Mouse (Mus musculus) stomach, embryonic 16.5 days (tissue): ENCODE measurements around the gene Slc25a28. TPM values are rescaled to one million over a fixed set of nuclear protein-coding genes. Genes with fewer than 3 reads are reported as not detected.

Experiments used
- ATAC-seq: fragments of 200-750 bp; cut with Nextera tagmentation; 2 replicates; pipeline ENCODE4 v1.8.0; 2017; ENCODE audit warnings: moderate number of reproducible peaks, moderate TSS enrichment; ENCODE audit not compliant: insufficient read depth, low FRiP score
- H3K27ac ChIP-seq: fragments of 300-500 bp; sonication (generic); 2 replicates; pipeline ENCODE4 v1.5.1; 2014; ENCODE audit warnings: low read length
- H3K27me3 ChIP-seq: fragments of 300-500 bp; sonication (generic); 2 replicates; pipeline ENCODE4 v1.6.1; 2014; ENCODE audit warnings: low read length, control low read depth, mixed read lengths; ENCODE audit not compliant: control insufficient read depth, insufficient read depth
- H3K36me3 ChIP-seq: fragments of 300-500 bp; sonication (generic); 2 replicates; pipeline ENCODE4 v1.6.1; 2014; ENCODE audit warnings: low read length; ENCODE audit not compliant: control insufficient read depth, insufficient read depth
- H3K4me1 ChIP-seq: fragments of 300-500 bp; sonication (generic); 2 replicates; pipeline ENCODE4 v1.6.1; 2014; ENCODE audit warnings: low read length, control low read depth, mixed read lengths; ENCODE audit not compliant: control insufficient read depth, insufficient read depth
- H3K4me2 ChIP-seq: fragments of 300-500 bp; sonication (generic); 2 replicates; pipeline ENCODE4 v1.6.1; 2014; ENCODE audit warnings: low read depth, low read length, mixed read lengths
- H3K4me3 ChIP-seq: fragments of 300-500 bp; sonication (generic); replicated peaks from 2 replicates; pipeline ENCODE4 v1.5.1; 2014; ENCODE audit warnings: mild to moderate bottlenecking, low read length
- H3K9ac ChIP-seq: fragments of 300-500 bp; sonication (generic); 2 replicates; pipeline ENCODE4 v1.6.1; 2014; ENCODE audit warnings: low read length
- H3K9me3 ChIP-seq: fragments of 300-500 bp; sonication (generic); replicated peaks from 2 replicates; pipeline ENCODE4 v1.6.1; 2016; ENCODE audit warnings: low read length, control low read depth; ENCODE audit not compliant: control insufficient read depth
- WGBS: fragments of 180-500 bp; shearing (Covaris S2); extraction: QIAGEN DNeasy Blood & Tissue Kit; methylation state at CpG from one replicate; pipeline ENCODE4 v1.1.7; 2014; 5-methylcytosine and 5-hydroxymethylcytosine counted together
- polyA plus RNA-seq: library from polyadenylated mRNA; unstranded; fragments of >200 nt; fragmentation: Nextera tagmentation; extraction: Ambion mirVana; gene quantifications from 2 replicates; pipeline ENCODE4 v1.2.1, GENCODE M21; 2015

The Slc25a28 gene
- polyA plus RNA-seq, 1 experiment from 2014 or later = 13.1 TPM

DNA sequence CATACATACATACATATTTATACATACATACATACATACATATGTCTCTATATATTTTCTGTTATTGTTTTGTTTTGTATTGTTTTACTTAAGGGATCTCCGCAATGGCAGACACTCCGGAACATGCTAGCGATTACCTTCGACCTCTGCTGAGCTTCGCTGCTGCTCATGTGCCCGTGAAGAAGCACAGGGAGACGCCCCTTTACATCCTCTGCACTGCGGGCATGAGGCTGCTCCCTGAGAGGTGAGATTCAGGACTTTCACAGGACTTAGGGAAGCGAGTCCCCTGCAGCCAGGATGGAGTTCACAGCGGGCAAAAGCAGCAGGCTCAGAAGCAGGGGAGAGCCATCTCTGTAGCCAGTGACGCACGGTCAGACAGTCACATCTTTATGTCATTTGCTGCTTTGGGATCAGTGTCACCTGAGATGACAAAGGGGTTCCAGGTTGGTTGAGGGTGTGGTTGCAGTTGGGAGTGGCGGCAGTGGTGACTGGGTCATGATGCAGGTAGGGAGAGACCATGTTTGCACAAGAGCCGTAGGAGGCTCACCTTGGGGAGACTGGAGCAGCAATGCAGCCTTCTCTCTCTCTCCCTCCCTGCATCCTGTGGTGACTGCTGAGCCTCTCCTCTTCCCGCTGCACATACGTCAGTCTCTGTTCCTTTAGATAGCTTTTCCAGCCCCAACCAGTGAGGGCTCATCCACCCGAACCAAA lies 30.3 kb upstream of the Slc25a28 start:
- H3K9me3 ChIP-seq = no peaks in the 10 kb centered on the region
- H3K27ac ChIP-seq = 0 out of 2 replicates have a peak overlapping the region, but pooled peaks have one; percentile 5
- no peak overlapping the region for H3K4me2 ChIP-seq
- peaks cover 16% of the 10 kb centered on the region for H3K36me3 ChIP-seq
- H3K4me3 ChIP-seq = no peak overlapping the region
- no peaks in the 10 kb centered on the region for H3K27me3 ChIP-seq
- no peak overlapping the region for H3K9ac ChIP-seq
- no peaks in the 10 kb centered on the region for H3K4me1 ChIP-seq
- 81% methylated on average over 17 of the region's 17 CpGs for WGBS
- peak; percentile 78; the same call in 1 of the 2 replicates for ATAC-seq

DNA sequence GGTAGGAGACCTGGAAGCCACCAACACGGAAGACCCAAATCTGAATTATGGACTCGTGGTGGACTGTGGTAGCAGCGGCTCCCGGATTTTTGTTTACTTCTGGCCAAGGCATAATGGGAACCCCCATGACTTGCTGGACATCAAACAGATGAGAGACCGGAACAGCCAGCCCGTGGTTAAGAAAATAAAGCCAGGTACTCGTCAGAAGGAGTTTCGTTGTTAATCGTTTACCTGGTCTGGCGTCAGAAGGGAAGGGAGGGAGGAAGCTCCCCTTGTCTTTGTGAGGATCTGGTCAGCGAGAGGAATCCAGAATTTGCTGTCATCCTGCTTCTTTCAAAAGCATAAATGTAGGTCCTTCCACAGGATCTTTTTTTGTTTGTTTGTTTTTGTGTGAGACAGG lies 29.5 kb upstream of the Slc25a28 start:
- Histone ChIP-seq H3K4me1 (no peaks in the 10 kb centered on the region), H3K9me3 (no peaks in the 10 kb centered on the region), H3K9ac (no peak overlapping the region), H3K27ac (no peak overlapping the region), H3K4me3 (no peak overlapping the region), H3K4me2 (no peak overlapping the region), H3K27me3 (no peaks in the 10 kb centered on the region), H3K36me3 (peaks cover 16% of the 10 kb centered on the region)
- WGBS = 73% methylated on average over 11 of the region's 11 CpGs
- ATAC-seq = no peak

DNA sequence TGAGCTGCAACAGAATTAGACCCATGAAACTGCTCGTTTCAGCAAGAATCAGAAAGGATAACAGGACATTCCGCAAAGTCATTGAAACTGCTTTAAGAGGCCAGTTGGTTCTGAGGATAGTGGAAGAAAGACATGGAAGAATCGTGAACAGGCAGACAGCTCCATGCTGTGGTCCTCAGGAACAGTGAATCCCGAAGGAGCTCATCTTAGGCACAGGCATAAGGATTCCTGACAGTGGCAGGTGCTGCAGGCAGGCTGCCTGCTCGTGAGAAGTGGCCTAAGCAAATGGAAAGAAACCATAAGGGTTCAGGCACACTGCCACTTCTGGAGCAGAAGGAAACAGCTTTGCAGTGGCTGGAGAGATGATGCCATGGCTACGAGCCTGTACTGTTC lies 25.1 kb upstream of the Slc25a28 start:
- 82% methylated on average over 6 of the region's 6 CpGs for WGBS
- no peaks in the 10 kb centered on the region for H3K9me3 ChIP-seq
- no peak for ATAC-seq

DNA sequence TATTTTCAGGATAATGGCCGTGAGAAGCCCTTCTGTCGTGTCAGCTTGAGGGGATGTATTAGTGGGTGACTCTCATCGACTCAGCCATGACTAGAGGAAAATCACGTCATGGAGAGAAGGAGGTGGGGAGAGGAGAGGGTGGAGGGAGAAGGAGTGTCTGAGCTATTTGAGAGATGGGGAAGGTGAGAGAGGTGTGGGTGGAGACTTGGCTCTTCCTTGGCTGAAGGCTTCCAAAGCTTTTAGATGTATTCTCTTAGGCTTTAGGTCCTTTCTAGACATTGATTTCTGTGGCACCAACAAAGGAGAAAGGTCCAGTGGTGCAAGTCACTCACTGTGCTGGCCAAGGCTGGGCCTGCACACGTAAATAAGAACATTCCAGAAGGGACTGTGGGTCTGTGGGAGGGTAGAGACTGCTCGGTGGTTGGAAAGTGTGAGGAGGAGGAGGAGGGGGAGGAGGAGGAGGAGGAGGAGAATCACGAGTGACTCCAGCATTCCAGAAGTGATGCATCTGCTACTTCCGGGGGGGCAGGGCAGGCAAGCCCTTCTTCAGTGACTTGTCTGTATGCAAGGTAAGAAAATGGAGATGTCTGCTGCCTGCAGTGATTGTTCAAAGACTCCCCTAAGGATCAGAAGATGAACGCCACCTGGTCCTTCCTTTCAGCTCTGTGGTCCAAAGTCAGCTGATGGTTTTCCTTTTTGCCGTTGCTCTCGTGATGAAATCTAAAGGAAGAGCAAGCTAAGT lies 24.5 kb upstream of the Slc25a28 start:
- Histone ChIP-seq H3K4me2 (no peak overlapping the region), H3K4me1 (peaks cover 4% of the 10 kb centered on the region; the same call in 1 of the 2 replicates), H3K4me3 (no peak overlapping the region), H3K9ac (no peak overlapping the region), H3K27ac (no peak overlapping the region), H3K36me3 (peaks cover 16% of the 10 kb centered on the region), H3K9me3 (no peaks in the 10 kb centered on the region), H3K27me3 (no peaks in the 10 kb centered on the region)
- no peak for ATAC-seq
- 51% methylated on average over 11 of the region's 11 CpGs for WGBS

More for the DNA sequence above, 25.1 kb upstream of the Slc25a28 start:
- no peak overlapping the region for H3K9ac ChIP-seq
- peaks cover 16% of the 10 kb centered on the region for H3K36me3 ChIP-seq
- peaks cover 4% of the 10 kb centered on the region; the same call in 1 of the 2 replicates for H3K4me1 ChIP-seq
- H3K27ac ChIP-seq = no peak overlapping the region
- no peak overlapping the region for H3K4me3 ChIP-seq
- no peaks in the 10 kb centered on the region for H3K27me3 ChIP-seq
- H3K4me2 ChIP-seq = no peak overlapping the region

DNA sequence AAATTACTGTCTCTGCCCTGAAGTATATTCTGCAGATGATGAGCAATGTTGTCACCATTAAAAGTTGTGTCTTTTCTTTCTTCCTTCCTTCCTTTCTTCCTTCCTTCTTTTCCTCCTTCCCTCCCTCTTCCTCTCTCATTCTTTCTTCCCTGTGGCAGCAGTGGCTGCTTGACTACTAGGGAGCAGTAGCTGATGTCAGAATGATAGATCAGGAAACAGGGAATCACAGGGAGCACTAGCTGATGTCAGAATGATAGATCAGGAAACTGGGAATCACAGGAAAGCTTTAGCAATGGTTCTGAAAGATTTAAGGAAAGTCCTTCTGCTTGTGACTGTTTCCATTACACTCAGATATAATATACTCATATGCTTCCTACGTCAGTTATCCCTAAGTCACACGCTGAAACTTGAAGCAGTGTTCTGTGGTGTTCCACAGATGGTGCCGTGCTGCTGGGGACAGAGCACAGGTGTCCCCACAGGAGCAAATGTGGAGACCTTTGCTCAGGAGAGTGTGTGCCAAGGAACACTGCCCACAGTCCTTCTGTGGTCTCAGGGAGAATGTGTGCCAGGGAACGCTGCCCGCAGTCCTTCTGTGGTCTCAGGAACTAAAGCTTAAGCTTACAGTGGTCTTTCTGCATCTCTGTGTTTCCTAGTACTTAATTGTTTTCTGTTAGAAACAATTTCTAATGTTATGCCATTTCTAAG lies 23.1 kb upstream of the Slc25a28 start:
- WGBS = 90% methylated on average over 5 of the region's 5 CpGs
- H3K36me3 ChIP-seq = peaks cover 13% of the 10 kb centered on the region
- H3K9ac ChIP-seq = no peak overlapping the region
- no peaks in the 10 kb centered on the region for H3K9me3 ChIP-seq
- no peak overlapping the region for H3K4me3 ChIP-seq
- no peak for ATAC-seq
- H3K27ac ChIP-seq = no peak overlapping the region
- H3K4me1 ChIP-seq = peaks cover 4% of the 10 kb centered on the region; the same call in 1 of the 2 replicates
- H3K27me3 ChIP-seq = no peaks in the 10 kb centered on the region
- H3K4me2 ChIP-seq = no peak overlapping the region

DNA sequence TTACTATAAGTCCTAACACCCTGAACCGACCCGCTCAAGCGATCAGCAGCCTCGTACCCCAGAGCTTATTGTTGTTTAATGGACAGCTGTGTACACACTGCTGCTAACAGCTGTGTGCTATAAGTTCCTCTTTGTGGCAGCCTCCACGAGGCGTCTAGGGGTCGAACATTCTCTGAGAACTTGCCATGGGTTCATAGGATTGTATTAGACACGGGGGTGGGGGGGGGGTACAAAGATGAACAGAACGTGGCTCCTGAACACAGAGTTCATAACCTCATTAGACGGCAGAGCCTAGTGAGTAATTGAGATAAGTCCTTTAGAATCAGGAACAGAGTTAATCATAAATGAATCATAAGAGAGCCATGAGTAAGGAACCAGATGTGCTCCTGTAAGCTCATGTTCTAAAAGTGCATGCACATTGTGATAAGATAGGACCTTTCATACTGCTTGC lies 20.9 kb upstream of the Slc25a28 start:
- Histone ChIP-seq H3K4me3 (no peak overlapping the region), H3K9me3 (no peaks in the 10 kb centered on the region), H3K27me3 (no peaks in the 10 kb centered on the region), H3K4me2 (no peak overlapping the region), H3K9ac (no peak overlapping the region), H3K27ac (peak overlapping the region; percentile 53), H3K36me3 (no peaks in the 10 kb centered on the region), H3K4me1 (peaks cover 4% of the 10 kb centered on the region; the same call in 1 of the 2 replicates)
- 32% methylated on average over 10 of the region's 10 CpGs for WGBS
- ATAC-seq = peak; percentile 82

DNA sequence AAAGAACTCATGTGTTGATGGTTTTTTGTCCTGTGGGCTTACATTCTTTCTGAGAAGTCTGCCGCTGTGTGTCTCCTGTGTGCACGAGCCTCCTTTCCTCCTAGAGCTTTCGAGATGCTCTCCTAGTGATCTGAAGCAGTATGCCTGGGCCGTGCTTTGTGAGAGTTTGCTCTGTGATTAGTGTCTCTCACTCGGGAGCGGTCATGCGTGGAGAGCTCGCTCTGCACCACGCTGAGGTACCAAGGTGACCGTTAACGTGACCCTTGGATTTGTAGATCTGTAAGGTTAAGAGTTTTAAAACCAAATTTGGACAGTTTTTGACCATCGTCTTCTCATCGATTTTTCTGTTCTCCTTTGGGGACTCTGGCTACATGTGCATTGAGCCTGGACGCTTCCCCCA lies 18.1 kb upstream of the Slc25a28 start:
- no peak overlapping the region for H3K4me2 ChIP-seq
- no peak overlapping the region for H3K27ac ChIP-seq
- no peak overlapping the region for H3K4me3 ChIP-seq
- H3K4me1 ChIP-seq = peaks cover 4% of the 10 kb centered on the region; the same call in 1 of the 2 replicates
- H3K9me3 ChIP-seq = no peaks in the 10 kb centered on the region
- 90% methylated on average over 14 of the region's 14 CpGs for WGBS
- no peaks in the 10 kb centered on the region for H3K27me3 ChIP-seq
- ATAC-seq = no peak
- H3K9ac ChIP-seq = no peak overlapping the region
- H3K36me3 ChIP-seq = no peaks in the 10 kb centered on the region

DNA sequence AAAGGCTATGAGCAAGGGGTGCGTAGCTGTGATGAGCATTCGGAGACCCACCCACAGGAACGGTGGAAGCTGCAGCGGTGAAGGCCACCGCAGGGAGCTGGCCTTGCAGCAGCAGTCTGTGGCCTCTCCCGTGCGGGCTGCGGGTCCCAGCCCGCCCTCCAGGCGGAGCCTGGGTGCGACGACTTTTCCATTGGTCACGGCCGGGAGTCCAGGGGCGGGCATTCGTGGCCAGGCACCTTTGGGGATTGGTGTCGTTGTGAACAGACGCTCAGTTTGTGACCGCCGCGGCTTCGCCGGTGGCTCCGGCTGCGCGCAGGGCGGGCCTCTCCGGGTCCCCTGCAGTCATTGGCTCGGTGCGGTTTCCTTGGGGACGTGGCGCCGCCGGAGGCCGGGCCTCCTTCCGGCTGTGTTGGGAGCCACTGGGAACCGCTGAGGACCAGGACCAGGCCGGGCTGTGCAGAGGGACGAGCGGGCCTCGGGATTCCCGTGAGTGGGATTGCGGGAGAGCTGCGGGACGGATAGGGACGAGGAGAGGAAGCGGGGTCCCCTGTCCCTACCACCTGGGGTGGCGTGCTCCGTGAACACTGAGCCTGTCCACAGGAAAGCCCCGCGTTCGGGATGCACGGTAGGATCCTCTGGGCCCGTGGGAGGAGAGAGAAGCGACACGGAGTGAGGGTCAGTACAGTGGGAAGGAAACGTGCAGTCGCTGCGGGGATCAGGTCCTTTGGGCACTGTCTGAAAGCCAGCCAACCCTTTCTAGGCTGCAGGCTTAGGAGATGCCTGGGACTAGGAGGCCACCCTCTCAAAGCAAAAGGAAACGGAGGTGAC lies 15.0 kb upstream of the Slc25a28 start, which contains the start of gene Entpd7:
Gene Entpd7 (plus strand): TSS at position 254 of the 828 bp plus-strand sequence.
- ATAC-seq = peak; percentile 100

More for the DNA sequence above, 15.0 kb upstream of the Slc25a28 start, which contains the start of gene Entpd7:
- no peaks in the 10 kb centered on the region for H3K27me3 ChIP-seq
- H3K36me3 ChIP-seq = no peaks in the 10 kb centered on the region
- H3K27ac ChIP-seq = peak within 1 kb of the TSS; percentile 54; the same call in 1 of the 2 replicates
- peak within 1 kb of the TSS; percentile 89 for H3K4me2 ChIP-seq
- H3K9me3 ChIP-seq = no peaks in the 10 kb centered on the region
- peak within 1 kb of the TSS; percentile 83 for H3K4me3 ChIP-seq
- under 1% methylated on average over 60 of the region's 60 CpGs for WGBS
- peak within 1 kb of the TSS; percentile 87 for H3K9ac ChIP-seq
- H3K4me1 ChIP-seq = no peaks in the 10 kb centered on the region
